Mouse (Mus musculus) layer of hippocampus, adult 8-10 months (tissue): Measurements from ENCODE around the gene S1pr2. TPM values are rescaled to one million over a fixed set of nuclear protein-coding genes. Genes with fewer than 3 reads are reported as not detected.
"Not testable (repeated sequence)": the region's sequence is repeated elsewhere in the genome, so short reads cannot be mapped to it uniquely, and the experiment has no call there.

Source experiments
- DNase-seq, 2 experiments: peaks; one replicate each; pipeline ENCODE4 v3.0.0; 2022; ENCODE audit warnings: low spot score in 2 of 2
- total RNA-seq, 4 experiments: library from RNA; stranded (reverse); gene quantifications; 2 replicates each; pipeline ENCODE4 v1.2.4; 2022

S1pr2 gene
- total RNA-seq: 1 to 10 TPM; 1.3 to 4.4 (median 3.7) TPM

DNA sequence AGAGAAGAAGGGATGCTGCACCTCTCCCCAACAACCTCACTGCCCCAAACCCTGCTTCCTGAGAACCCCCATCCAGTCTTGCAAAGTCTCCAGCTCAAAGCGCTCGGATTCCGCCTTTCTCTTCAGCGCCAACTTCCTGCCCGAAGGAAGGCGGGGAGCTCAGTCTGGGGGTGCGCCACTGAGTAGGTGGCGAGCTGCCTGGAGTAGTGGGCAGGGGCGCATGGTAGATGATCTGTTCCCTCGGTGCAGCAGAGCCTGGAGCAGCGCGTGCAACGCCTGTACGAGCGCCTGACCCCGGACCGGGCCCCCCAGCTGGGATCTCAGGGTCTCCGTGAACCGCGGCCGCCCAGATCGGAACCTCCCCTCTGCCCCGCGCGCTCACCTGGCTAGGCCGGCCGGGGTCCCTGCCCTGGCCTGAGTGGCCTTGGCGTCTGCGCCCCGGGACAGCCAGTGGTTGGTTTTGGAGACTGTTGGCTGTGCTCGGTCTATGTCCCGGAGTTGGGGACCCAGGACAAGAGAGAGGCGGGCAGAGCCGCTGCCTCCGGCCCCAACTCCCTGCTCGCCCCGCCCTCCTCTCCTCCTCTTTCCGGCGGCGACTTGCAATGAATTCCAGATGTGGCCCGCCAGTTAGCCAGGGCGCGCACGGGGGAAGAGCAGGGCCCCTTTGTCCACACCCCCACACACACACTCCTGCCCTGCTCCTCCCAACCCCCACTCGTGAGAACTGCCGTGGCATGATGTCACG is at the start of gene S1pr2:
S1pr2 (minus strand) TSS at position 566 of the 745 bp plus-strand sequence.
- DNase-seq: peak; percentile 30 to 48

- DNase-seq: no peak
Observed at GRCm38 (mm10) chr9:21025258-21025810, 48.8 kb upstream of the S1pr2 start.

GRCm38 (mm10) chr9:21022726-21023125 is 46.1 kb upstream of the S1pr2 start:
- DNase-seq: no peak

DNA sequence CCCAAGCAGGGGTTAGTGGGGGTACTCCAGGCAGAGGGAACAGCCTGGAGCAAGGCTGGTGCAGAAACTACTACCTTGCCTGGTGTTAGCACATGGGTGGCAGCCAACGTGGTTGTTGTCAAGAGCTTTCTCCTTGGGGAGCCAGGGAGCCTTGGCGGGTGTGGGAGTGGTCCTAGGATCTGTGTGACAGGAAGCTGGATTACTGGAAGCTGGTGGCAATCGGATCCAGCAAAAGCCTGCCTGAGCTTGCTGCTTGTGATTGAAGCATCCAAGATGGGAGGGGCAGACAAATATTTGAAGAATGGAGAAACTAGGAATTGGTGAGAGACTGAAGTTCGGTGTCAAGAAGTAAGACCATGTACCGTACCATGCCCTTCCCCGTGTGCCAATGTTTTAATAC is 45.7 kb upstream of the S1pr2 start:
- no peak for DNase-seq

GRCm38 (mm10) chr9:21021363-21021762 is 44.8 kb upstream of the S1pr2 start:
- DNase-seq: no peak

DNA sequence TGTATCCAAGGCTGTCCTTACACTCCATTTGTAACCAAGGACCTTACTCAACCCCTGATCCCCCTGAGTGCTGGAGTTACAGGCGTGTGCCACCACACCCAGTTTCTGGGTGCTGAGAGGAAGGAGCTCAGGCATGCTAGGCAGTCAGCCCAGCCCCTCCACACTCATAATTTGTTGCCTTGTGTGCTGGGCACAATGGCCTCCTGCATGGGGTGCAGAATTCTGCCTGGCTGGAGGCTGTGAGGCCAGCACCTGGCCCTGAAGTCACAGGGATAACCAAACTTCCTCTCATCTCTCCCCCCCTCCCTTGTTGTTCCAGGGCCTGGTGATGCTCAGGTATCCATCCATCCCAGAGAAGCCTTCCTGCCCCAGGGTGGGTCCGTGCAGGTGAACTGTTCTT is 42.0 kb upstream of the S1pr2 start:
- DNase-seq: no peak

- no peak for DNase-seq
Observed at GRCm38 (mm10) chr9:21017177-21017575, 40.6 kb upstream of the S1pr2 start.

- no peak for DNase-seq
Observed at GRCm38 (mm10) chr9:21016331-21017176, 40.0 kb upstream of the S1pr2 start.

DNA sequence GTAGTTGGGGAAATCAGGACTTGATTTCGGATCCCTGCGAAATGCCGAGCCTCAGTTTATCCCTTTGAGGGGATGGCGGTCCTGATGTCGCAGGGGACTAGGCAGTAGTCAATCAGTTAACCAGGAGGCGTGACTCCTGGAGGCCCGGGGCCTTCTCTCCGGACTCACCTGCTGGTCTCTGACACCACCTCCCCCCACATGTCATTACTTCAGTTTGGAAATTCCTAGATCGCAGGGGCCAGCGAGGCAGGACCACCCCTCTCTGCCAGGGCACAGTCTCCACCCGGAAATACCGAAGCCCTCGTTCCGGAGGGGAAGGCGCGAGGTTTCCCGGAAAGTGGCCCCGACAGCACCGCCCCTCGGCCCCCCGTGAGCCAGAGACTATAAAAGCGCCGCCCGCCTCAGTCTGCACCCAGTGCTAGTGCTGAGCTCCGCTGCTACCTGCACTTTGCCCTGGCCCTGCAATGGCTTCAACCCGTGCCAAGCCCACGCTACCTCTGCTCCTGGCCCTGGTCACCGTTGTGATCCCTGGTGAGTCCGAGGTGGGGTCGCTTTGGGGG is 39.1 kb upstream of the S1pr2 start, which contains the start of gene Icam1:
Icam1 (plus strand) TSS at position 415 of the 560 bp plus-strand sequence.
- DNase-seq: no peak

DNA sequence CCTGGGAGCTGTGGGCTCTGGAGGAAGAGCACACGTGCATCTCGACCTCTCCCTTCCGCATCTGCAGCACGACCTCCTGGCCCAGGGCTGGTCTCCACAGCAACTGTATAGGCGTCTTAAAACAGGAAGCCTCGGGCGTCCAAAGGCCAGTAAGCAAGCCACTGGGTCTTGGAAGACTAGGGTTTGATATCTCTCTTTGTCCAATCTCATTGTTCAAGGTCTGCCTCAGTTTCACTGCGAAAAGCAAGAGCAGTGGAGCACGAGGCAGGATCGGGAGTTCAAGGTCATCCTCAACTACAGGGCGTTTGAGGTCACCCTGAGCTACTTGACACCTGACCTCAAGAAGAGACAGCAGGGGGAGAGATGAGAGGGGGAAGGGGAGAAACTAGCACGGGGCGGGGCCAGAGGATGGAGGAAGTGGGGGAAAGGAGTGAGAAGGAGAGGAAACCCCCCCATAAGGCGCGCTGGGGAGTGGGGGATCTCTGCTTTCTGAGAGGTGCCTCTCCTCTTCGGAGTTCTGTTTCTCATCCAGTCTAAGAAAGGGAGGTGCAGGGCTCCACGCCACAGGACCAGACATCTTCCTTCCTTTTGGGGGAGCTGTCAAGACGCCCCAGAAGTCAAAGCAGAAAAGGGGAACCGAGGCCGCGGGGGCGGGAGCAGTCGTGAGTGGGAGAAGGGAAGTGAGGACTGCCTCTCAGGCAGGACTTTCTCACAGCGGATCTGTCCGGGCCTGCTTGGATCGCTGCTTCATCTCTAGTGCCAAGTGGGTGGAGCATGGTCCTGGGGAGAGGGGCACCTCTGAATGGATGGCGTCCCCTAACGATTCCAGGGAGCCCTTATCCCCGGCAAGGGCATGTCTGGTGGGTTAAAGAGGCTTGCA is 38.4 kb upstream of the S1pr2 start:
- no peak for DNase-seq

DNA sequence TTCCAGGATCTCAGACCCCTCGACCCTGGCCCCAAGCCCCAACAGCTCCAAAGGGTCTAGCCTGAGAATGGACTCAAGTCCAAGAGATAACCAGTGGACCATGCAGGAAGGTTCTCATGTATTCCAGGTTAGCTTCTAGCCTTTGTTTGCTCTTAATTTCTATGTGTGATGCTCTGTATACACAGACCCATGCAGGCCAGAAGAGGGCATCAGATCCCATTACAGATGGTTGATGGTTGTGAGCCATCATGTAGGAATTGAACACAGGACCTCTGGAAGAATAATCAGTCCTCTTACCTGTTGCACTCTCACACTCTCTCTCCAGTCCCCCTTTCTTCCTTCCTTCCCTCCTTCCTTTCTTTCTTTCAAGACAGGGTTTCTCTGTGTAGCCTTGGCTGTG is 35.8 kb upstream of the S1pr2 start:
- DNase-seq: no peak

DNA sequence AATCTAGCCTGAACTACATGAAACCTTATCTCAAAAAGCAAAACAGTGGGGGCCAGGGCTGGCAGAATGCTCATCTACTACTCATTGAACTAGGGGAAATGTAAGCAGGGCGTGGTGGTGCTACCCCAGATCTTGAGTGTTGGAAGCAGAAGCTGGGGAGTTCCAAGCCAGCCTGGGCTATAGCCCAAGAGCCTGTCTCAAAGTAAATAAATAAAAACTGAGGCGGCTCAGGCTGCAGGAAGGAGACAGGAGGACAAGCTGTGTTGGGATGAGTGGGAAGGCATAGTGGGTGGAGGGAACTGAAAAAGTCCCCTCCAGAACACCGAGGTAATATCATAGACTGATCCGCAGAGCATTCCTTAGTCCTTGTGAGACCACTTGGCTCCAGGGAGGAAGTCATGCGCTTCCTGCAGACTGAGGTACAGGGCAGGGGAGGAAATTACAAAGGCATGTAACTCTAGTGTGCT is 35.3 kb upstream of the S1pr2 start:
- peak in 1 of 2 experiments; percentile 14 for DNase-seq

DNA sequence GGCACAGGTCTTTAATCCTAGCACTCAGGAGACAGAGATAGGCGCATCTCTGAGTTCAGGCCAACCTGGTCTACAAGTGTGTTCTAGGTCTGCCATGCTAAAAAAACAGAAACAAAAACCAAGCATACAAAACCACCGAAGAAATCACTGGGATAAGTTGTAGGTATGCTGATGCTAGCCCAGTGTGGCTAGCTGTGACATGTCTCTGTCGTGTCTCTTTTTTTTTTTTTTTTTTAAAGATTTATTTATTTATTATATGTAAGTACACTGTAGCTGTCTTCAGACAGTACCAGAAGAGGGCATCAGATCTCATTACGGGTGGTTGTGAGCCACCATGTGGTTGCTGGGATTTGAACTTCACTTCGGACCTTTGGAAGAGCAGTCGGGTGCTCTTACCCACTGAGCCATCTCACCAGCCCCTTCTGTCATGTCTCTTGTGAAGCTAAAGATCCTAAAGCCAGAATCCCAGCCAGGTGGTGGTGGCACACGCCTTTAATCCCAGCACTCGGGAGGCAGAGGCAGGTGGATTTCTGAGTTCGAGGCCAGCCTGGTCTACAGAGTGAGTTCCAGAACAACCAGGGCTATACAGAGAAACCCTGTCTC is 34.5 kb upstream of the S1pr2 start:
- DNase-seq: not testable (repeated sequence)

DNA sequence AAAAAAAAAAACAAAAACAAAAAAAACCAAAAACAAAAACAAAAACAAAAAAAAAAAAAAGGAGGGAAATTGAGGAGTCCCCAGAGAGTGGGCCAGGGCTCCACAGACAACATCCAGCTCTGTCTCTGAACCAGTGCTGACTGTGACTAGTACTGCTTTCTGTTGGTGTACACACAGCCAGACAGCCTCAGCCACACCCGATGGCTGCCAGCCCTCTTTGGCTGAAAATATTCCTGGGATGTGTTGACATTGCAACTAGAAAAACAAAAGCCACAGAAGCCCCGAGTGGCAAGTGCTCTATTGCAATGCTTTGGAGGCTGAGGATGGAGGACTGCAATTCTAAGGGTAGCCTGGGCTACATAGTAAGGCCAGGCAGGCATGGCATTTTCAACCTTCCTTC is 33.8 kb upstream of the S1pr2 start:
- no peak for DNase-seq

- DNase-seq: no peak
Observed at GRCm38 (mm10) chr9:21008007-21008406, 31.4 kb upstream of the S1pr2 start.

DNA sequence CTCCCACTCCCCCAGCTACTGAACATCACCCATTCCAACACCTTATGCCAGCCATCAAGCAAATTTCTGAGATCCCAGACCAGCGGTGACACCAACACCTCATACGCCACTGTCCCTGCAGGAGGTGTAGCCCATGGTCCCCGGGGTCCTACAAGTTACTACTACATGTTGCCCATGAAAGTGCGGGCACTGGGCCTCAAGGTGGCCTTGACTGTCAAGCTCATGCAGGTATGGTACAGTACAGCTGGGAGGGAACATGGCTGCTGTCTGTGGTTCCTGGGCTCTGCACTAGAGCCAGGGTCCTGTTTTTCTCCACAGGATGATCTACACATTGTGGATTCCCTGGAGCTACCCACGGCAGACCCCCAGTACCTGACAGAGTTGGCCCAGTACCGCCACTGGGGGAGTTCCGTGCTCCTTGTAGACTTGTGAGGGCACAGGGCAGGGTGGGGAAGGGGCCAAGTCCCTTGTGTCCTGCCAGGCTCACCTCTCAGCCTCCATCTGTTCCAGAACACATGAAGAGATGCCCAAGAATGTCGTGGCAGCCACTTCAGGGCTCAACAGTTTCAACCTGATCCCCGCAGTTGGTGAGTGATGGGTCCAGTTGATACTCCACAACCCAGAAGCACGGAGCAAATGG is 30.9 kb upstream of the S1pr2 start:
- DNase-seq: no peak

DNA sequence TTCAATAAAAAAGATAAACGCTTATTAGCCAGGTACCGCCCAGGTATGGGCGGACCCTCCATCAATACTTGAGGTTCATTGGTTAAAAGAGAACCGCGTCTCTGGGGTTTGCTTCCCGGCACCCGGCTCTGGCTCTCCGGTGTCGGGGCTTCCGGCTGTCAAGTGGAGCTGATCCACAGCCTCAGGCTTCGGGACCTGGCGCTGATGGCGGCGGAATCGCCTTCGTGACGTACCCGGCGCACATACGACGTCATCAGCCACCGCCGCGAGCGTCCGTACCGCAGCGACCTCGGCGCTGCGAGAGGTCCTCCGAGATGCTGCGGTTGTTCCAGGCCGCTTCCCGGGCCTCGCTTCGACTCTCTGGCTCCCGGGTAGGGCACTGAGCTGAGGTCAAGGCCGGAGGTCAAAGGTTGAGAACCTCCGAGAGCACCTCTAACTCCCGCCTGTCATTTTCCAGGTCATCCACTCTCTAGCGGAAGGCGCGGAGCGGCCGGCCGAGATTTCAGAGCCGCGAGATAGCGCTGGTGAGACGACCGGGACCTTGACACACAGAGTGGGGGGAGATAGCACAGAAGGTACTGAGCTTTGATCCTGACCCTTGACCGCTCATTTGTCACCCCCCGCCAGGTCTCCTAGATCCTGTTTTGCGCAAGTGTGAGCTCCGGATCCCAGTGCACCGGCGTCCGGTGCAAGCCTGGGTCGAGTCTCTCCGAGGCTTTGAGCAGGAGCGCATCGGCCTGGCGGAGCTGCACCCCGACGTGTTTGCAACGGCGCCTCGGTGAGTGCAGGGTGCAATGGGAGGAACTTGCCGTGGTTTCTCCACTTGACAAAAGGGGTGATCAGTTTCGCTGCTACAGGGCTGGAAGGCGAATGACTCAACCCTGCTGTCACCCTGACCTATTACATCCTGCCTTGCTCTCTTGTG is 26.3 kb upstream of the S1pr2 start, which contains the start of gene Mrpl4:
Mrpl4 (plus strand) TSS at position 112 of the 925 bp plus-strand sequence.
- peak; percentile 79 to 89 for DNase-seq

GRCm38 (mm10) chr9:21002270-21002626 is 25.7 kb upstream of the S1pr2 start:
- DNase-seq: no peak
